Mouse (Mus musculus) heart, postnatal 36 days (tissue): ENCODE results near the gene Rp9. TPM values are rescaled to one million over a fixed set of nuclear protein-coding genes. Genes with fewer than 3 reads are reported as not detected.

Experiments
- DNase-seq, 2 experiments: peaks; one replicate each; pipeline ENCODE4 v3.0.0; 2021 to 2022
- intact Hi-C: fragments of 180-260 bp; cut with DNase I; formaldehyde crosslinking; loops from one replicate; pipeline ENCODE4 v1.15.1; 2025
- total RNA-seq, 2 experiments: library from RNA; stranded (reverse); gene quantifications; 2 replicates each; pipeline ENCODE4 v1.2.3; 2021

The Rp9 gene
- 10 to 100 TPM; 42.7 to 42.9 TPM for total RNA-seq

GRCm38 (mm10) chr9:22469643-22470042, at the start of gene Rp9:
Rp9 (minus strand) TSS chr9:22469743.
- DNase-seq = no peak
- intact Hi-C loops = loop anchor here (5.0 kb wide), 1 partner anchor 77 kb away; no protein-coding TSS in a partner anchor

- DNase-seq = peak; percentile 21 to 42
- intact Hi-C loops = no loop called here
These were observed 49.0 kb upstream of the Rp9 start for GRCm38 (mm10) chr9:22518394-22519041.

- DNase-seq = no peak
- intact Hi-C loops = no loop called here
These were observed 45.5 kb upstream of the Rp9 start for GRCm38 (mm10) chr9:22515076-22515475.

GRCm38 (mm10) chr9:22505574-22505973, 36.0 kb upstream of the Rp9 start:
- no peak for DNase-seq
- intact Hi-C loops = no loop called here

GRCm38 (mm10) chr9:22503581-22503980, 34.0 kb upstream of the Rp9 start:
- intact Hi-C loops = no loop called here
- DNase-seq = no peak

GRCm38 (mm10) chr9:22502972-22503371, 33.4 kb upstream of the Rp9 start:
- intact Hi-C loops = no loop called here
- no peak for DNase-seq

- DNase-seq = no peak
- intact Hi-C loops = no loop called here
These were observed 27.7 kb upstream of the Rp9 start for GRCm38 (mm10) chr9:22497021-22497767.

GRCm38 (mm10) chr9:22495133-22495532, 25.6 kb upstream of the Rp9 start:
- no peak for DNase-seq
- intact Hi-C loops = no loop called here

GRCm38 (mm10) chr9:22494203-22494807, 24.8 kb upstream of the Rp9 start:
- no peak for DNase-seq
- intact Hi-C loops = no loop called here

- intact Hi-C loops = no loop called here
- DNase-seq = no peak
These were observed 19.4 kb upstream of the Rp9 start for GRCm38 (mm10) chr9:22488963-22489362.

- intact Hi-C loops = no loop called here
- DNase-seq = no peak
These were observed 16.7 kb upstream of the Rp9 start for GRCm38 (mm10) chr9:22486211-22486610.

GRCm38 (mm10) chr9:22484562-22485308, 15.2 kb upstream of the Rp9 start:
- no peak for DNase-seq
- intact Hi-C loops = no loop called here

GRCm38 (mm10) chr9:22483866-22484561, 14.5 kb upstream of the Rp9 start:
- intact Hi-C loops = no loop called here

GRCm38 (mm10) chr9:22478946-22479345, 9.4 kb upstream of the Rp9 start:
- no peak for DNase-seq

More at GRCm38 (mm10) chr9:22483866-22484561, 14.5 kb upstream of the Rp9 start:
- DNase-seq = no peak

GRCm38 (mm10) chr9:22476265-22476664, 6.7 kb upstream of the Rp9 start:
- intact Hi-C loops = no loop called here
- DNase-seq = peak in 1 of 2 experiments; percentile 22

More at GRCm38 (mm10) chr9:22478946-22479345, 9.4 kb upstream of the Rp9 start:
- intact Hi-C loops = no loop called here

GRCm38 (mm10) chr9:22475424-22475868, 5.9 kb upstream of the Rp9 start, which contains the start of gene Bbs9:
Bbs9 (plus strand) TSS chr9:22475715.
- intact Hi-C loops = loop anchor here (2.0 kb wide), 1 partner anchor 65 kb away; the partner anchor contains the start of gene 9530077C05Rik
- peak; percentile 88 to 90 for DNase-seq

- DNase-seq = no peak
- intact Hi-C loops = loop anchor here (5.0 kb wide), 1 partner anchor 77 kb away; no protein-coding TSS in a partner anchor
These were observed 664 bp downstream of the Rp9 start for GRCm38 (mm10) chr9:22468899-22469259.

- intact Hi-C loops = loop anchor here (5.0 kb wide), 1 partner anchor 76 kb away; no protein-coding TSS in a partner anchor
- peak in 1 of 2 experiments; percentile 63 for DNase-seq
These were observed 1.2 kb downstream of the Rp9 start for GRCm38 (mm10) chr9:22468170-22468898.
